Mouse (Mus musculus) erythroblast, embryonic 14.5 days (primary cell): Measurements from ENCODE around the gene Ptprr.

Experiments
- GATA1 ChIP-seq: IDR thresholded peaks from 2 replicates; pipeline ENCODE4 v1.6.1; 2012; ENCODE audit warnings: low read length, inconsistent platforms, mixed read lengths
- TAL1 ChIP-seq: IDR thresholded peaks from 3 replicates; pipeline ENCODE4 v1.6.1; 2012; ENCODE audit warnings: low read length, inconsistent platforms, mixed read lengths

DNA sequence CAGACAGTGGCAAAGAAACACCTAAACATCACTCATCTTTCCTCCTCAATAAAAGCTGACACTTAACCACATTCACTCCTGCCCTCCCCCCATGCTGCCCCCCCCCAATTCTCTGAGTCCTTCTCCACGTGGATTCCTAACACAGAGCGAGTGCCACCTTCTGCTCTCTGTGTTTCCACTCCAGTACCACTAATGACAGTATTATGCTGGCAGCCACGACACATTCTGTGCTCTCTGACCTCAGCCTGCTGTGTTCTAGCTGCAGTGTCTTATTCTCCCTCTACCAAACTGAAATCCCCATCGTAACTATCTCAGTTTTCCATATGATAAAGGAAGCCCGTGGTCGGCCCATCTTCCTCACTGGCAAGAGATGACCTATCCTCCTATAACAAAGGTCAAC is 33.7 kb upstream of the Ptprr start:
- no peak for TF ChIP-seq GATA1
- no peak for TF ChIP-seq TAL1
